Mouse (Mus musculus) erythroblast, embryonic 14.5 days (primary cell): Measurements from ENCODE around the gene Ptprt. TPM values are rescaled to one million over a fixed set of nuclear protein-coding genes. Genes with fewer than 3 reads are reported as not detected.

Source experiments
- H3K27me3 ChIP-seq: 2 replicates; pipeline ENCODE4 v1.6.1; 2012; ENCODE audit warnings: inconsistent platforms; ENCODE audit not compliant: control insufficient read depth
- H3K36me3 ChIP-seq: 2 replicates; pipeline ENCODE4 v1.6.1; 2012; ENCODE audit warnings: mild to moderate bottlenecking, inconsistent platforms; ENCODE audit not compliant: control insufficient read depth
- H3K4me1 ChIP-seq: 2 replicates; pipeline ENCODE4 v1.6.1; 2012; ENCODE audit warnings: inconsistent platforms; ENCODE audit not compliant: control insufficient read depth
- H3K4me3 ChIP-seq: replicated peaks from 2 replicates; pipeline ENCODE3; 2012; ENCODE audit warnings: moderate library complexity, mild to moderate bottlenecking, inconsistent platforms
- H3K9me3 ChIP-seq: 2 replicates; pipeline ENCODE4 v1.6.1; 2012; ENCODE audit warnings: low read length, inconsistent platforms, mixed read lengths; ENCODE audit not compliant: control insufficient read depth
- GATA1 ChIP-seq: IDR thresholded peaks from 2 replicates; pipeline ENCODE4 v1.6.1; 2012; ENCODE audit warnings: low read length, inconsistent platforms, mixed read lengths
- TAL1 ChIP-seq: IDR thresholded peaks from 3 replicates; pipeline ENCODE4 v1.6.1; 2012; ENCODE audit warnings: low read length, inconsistent platforms, mixed read lengths
- polyA plus RNA-seq: library from polyadenylated mRNA; stranded (reverse); fragments of >175 nt; gene quantifications from 2 replicates; pipeline ENCODE4 v1.2.3, GENCODE M21; 2012

Gene Ptprt
- polyA plus RNA-seq, 1 experiment: not detected

GRCm38 (mm10) chr2:161806287-161807007 lies 854.5 kb downstream of the Ptprt start:
- Histone ChIP-seq H3K36me3 (no peaks in the 10 kb centered on the region), H3K4me3 (no peak overlapping the region), H3K4me1 (no peaks in the 10 kb centered on the region), H3K27me3 (no peaks in the 10 kb centered on the region), H3K9me3 (peaks cover 11% of the 10 kb centered on the region)
- TF ChIP-seq GATA1: no peak
- no peak for TF ChIP-seq TAL1

GRCm38 (mm10) chr2:161799946-161800345 lies 861.0 kb downstream of the Ptprt start:
- H3K36me3 ChIP-seq: no peaks in the 10 kb centered on the region
- H3K9me3 ChIP-seq: peaks cover 8% of the 10 kb centered on the region; the same call in 1 of the 2 replicates
- H3K27me3 ChIP-seq: no peaks in the 10 kb centered on the region
- H3K4me3 ChIP-seq: no peak overlapping the region
- no peaks in the 10 kb centered on the region for H3K4me1 ChIP-seq
- TF ChIP-seq TAL1: no peak

- H3K9me3 ChIP-seq: peaks cover 5% of the 10 kb centered on the region; the same call in 1 of the 2 replicates
- no peak overlapping the region for H3K4me3 ChIP-seq
- no peaks in the 10 kb centered on the region for H3K27me3 ChIP-seq
- H3K4me1 ChIP-seq: no peaks in the 10 kb centered on the region
- TF ChIP-seq TAL1 (no peak), GATA1 (no peak)
- H3K36me3 ChIP-seq: no peaks in the 10 kb centered on the region
Measured at GRCm38 (mm10) chr2:161767528-161767927, 893.4 kb downstream of the Ptprt start.

- H3K27me3 ChIP-seq: no peaks in the 10 kb centered on the region
- no peak overlapping the region for H3K4me3 ChIP-seq
- no peaks in the 10 kb centered on the region for H3K36me3 ChIP-seq
- peaks cover 13% of the 10 kb centered on the region; the same call in 1 of the 2 replicates for H3K9me3 ChIP-seq
- no peaks in the 10 kb centered on the region for H3K4me1 ChIP-seq
- no peak for TF ChIP-seq TAL1
- TF ChIP-seq GATA1: no peak
Measured at GRCm38 (mm10) chr2:161713024-161713423, 947.9 kb downstream of the Ptprt start.

- Histone ChIP-seq H3K4me1 (no peaks in the 10 kb centered on the region), H3K36me3 (no peaks in the 10 kb centered on the region), H3K27me3 (no peaks in the 10 kb centered on the region), H3K4me3 (no peak overlapping the region), H3K9me3 (peaks cover 13% of the 10 kb centered on the region; the same call in 1 of the 2 replicates)
- TF ChIP-seq GATA1: no peak
- no peak for TF ChIP-seq TAL1
Measured at GRCm38 (mm10) chr2:161709316-161709715, 951.6 kb downstream of the Ptprt start.

- Histone ChIP-seq H3K4me1 (no peaks in the 10 kb centered on the region), H3K4me3 (no peak overlapping the region), H3K9me3 (peaks cover 12% of the 10 kb centered on the region; the same call in 1 of the 2 replicates), H3K27me3 (no peaks in the 10 kb centered on the region), H3K36me3 (no peaks in the 10 kb centered on the region)
- no peak for TF ChIP-seq GATA1
- TF ChIP-seq TAL1: no peak
Measured at GRCm38 (mm10) chr2:161706386-161706915, 954.5 kb downstream of the Ptprt start.

- TF ChIP-seq GATA1 (no peak), TAL1 (no peak)
- no peaks in the 10 kb centered on the region for H3K4me1 ChIP-seq
- peaks cover 9% of the 10 kb centered on the region; the same call in 1 of the 2 replicates for H3K9me3 ChIP-seq
- no peaks in the 10 kb centered on the region for H3K36me3 ChIP-seq
- H3K27me3 ChIP-seq: no peaks in the 10 kb centered on the region
- no peak overlapping the region for H3K4me3 ChIP-seq
Measured at GRCm38 (mm10) chr2:161704811-161705210, 956.1 kb downstream of the Ptprt start.

- no peaks in the 10 kb centered on the region for H3K27me3 ChIP-seq
- no peak overlapping the region for H3K4me3 ChIP-seq
- no peaks in the 10 kb centered on the region for H3K4me1 ChIP-seq
- no peaks in the 10 kb centered on the region for H3K36me3 ChIP-seq
- TF ChIP-seq GATA1: no peak
- no peak for TF ChIP-seq TAL1
- peaks cover 9% of the 10 kb centered on the region; the same call in 1 of the 2 replicates for H3K9me3 ChIP-seq
Measured at GRCm38 (mm10) chr2:161704410-161704809, 956.5 kb downstream of the Ptprt start.

GRCm38 (mm10) chr2:161695819-161696218 lies 965.1 kb downstream of the Ptprt start:
- Histone ChIP-seq H3K4me3 (no peak overlapping the region), H3K36me3 (no peaks in the 10 kb centered on the region), H3K4me1 (no peaks in the 10 kb centered on the region), H3K27me3 (no peaks in the 10 kb centered on the region), H3K9me3 (peaks cover 5% of the 10 kb centered on the region; the same call in 1 of the 2 replicates)
- TF ChIP-seq GATA1 (no peak), TAL1 (no peak)
